Comparison of ENCODE assay signal across 8 mouse cellular contexts in genomic region chr12:112659109-112659508, GRCm38 (mm10). TPM values are rescaled to one million over a fixed set of nuclear protein-coding genes. Genes with fewer than 3 reads are reported as not detected.
DNase-seq lines count a peak whose midpoint lies in the region; ATAC-seq and TF ChIP-seq lines count a peak whose summit lies in the region.

No protein-coding gene starts in this region.

- no peak for ATAC-seq in midbrain, embryonic 12.5 days (ENCODE audit: low FRiP score, low read depth)
- ATAC-seq in midbrain, embryonic 13.5 days, result no peak
- ATAC-seq in heart, embryonic 14.5 days (ENCODE audit: insufficient number of reproducible peaks, insufficient read depth, low FRiP score, low read depth), result no peak
- ATAC-seq in lung, embryonic 14.5 days (ENCODE audit: insufficient read depth), result no peak

- H3K9ac ChIP-seq in midbrain, embryonic 12.5 days (replicated peaks), result 0 out of 2 replicates have a peak overlapping the region, but pooled peaks have one; percentile 16
- H3K9ac ChIP-seq in midbrain, embryonic 13.5 days (replicated peaks), result no peak overlapping the region
- peak overlapping the region; percentile 36; the same call in 1 of the 2 replicates for H3K9ac ChIP-seq in heart, embryonic 14.5 days (ENCODE audit: low read length)
- no peak overlapping the region for H3K9ac ChIP-seq in lung, embryonic 14.5 days

- H3K36me3 ChIP-seq in midbrain, embryonic 12.5 days, result peaks cover 90% of the 10 kb centered on the region
- H3K36me3 ChIP-seq in midbrain, embryonic 13.5 days, result peaks cover 82% of the 10 kb centered on the region
- H3K36me3 ChIP-seq in heart, embryonic 14.5 days (ENCODE audit: control insufficient read depth, insufficient read depth, low read length), result peaks cover 93% of the 10 kb centered on the region
- H3K36me3 ChIP-seq in lung, embryonic 14.5 days (ENCODE audit: insufficient read depth), result peaks cover 95% of the 10 kb centered on the region

- 75% methylated on average over 6 of the region's 6 CpGs for WGBS in midbrain, embryonic 12.5 days
- 78% methylated on average over 6 of the region's 6 CpGs for WGBS in midbrain, embryonic 13.5 days
- WGBS in heart, embryonic 14.5 days, result 77% methylated on average over 6 of the region's 6 CpGs
- 72% methylated on average over 6 of the region's 6 CpGs for WGBS in lung, embryonic 14.5 days

- no peak overlapping the region for H3K4me3 ChIP-seq in midbrain, embryonic 12.5 days
- H3K4me3 ChIP-seq in midbrain, embryonic 13.5 days (replicated peaks), result no peak overlapping the region
- no peak overlapping the region for H3K4me3 ChIP-seq in heart, embryonic 14.5 days (ENCODE audit: control insufficient read depth in 1 of 2, insufficient read depth in 1 of 2, low read depth in 1 of 2, low read length in 2 of 2)
- no peak overlapping the region for H3K4me3 ChIP-seq in lung, embryonic 14.5 days (ENCODE audit: low read depth, low read length)

- peak; percentile 75 to 90 for DNase-seq in adrenal gland, adult (ENCODE audit: inconsistent age in 2 of 2, low spot score in 1 of 2)
- no peak for DNase-seq in adrenal gland, adult 8-10 months
- peak; percentile 75 for DNase-seq in cerebellum, adult 8-10 months
- DNase-seq in lung, embryonic 14.5 days, result peak; percentile 58
- DNase-seq in testis, postnatal 10 days (ENCODE audit: low spot score), result peak; percentile 92

- TF ChIP-seq CTCF in lung, embryonic 14.5 days (IDR thresholded peaks at IDR 0.05; ENCODE audit: low read depth), result peak; percentile 58

- H3K27ac ChIP-seq in midbrain, embryonic 12.5 days (replicated peaks), result no peak overlapping the region
- H3K27ac ChIP-seq in midbrain, embryonic 13.5 days, result no peak overlapping the region
- H3K27ac ChIP-seq in heart, embryonic 14.5 days (replicated peaks in 1 of 2; ENCODE audit: control insufficient read depth in 1 of 2, insufficient read depth in 1 of 2, low read depth in 2 of 2, low read length in 2 of 2), result peak overlapping the region in 1 of 2 experiments; percentile 98; a peak in 1 of 4 replicates
- H3K27ac ChIP-seq in lung, embryonic 14.5 days (ENCODE audit: low read depth), result no peak overlapping the region

- H3K4me2 ChIP-seq in midbrain, embryonic 12.5 days (replicated peaks), result no peak overlapping the region
- H3K4me2 ChIP-seq in midbrain, embryonic 13.5 days (replicated peaks), result no peak overlapping the region
- no peak overlapping the region for H3K4me2 ChIP-seq in heart, embryonic 14.5 days (ENCODE audit: low read length)
- H3K4me2 ChIP-seq in lung, embryonic 14.5 days, result no peak overlapping the region

- H3K4me1 ChIP-seq in midbrain, embryonic 12.5 days, result peaks cover 43% of the 10 kb centered on the region
- H3K4me1 ChIP-seq in midbrain, embryonic 13.5 days (replicated peaks), result peaks cover 50% of the 10 kb centered on the region
- H3K4me1 ChIP-seq in heart, embryonic 14.5 days (ENCODE audit: control insufficient read depth in 2 of 2, insufficient read depth in 2 of 2, low read length in 2 of 2), result peaks cover 43 to 67% of the 10 kb centered on the region in 2 experiments
- H3K4me1 ChIP-seq in lung, embryonic 14.5 days (ENCODE audit: insufficient read depth), result peaks cover 44% of the 10 kb centered on the region

- H3K27me3 ChIP-seq in midbrain, embryonic 12.5 days, result no peaks in the 10 kb centered on the region
- no peaks in the 10 kb centered on the region for H3K27me3 ChIP-seq in midbrain, embryonic 13.5 days
- H3K27me3 ChIP-seq in heart, embryonic 14.5 days (ENCODE audit: control insufficient read depth, insufficient read depth, low read length), result no peaks in the 10 kb centered on the region
- no peaks in the 10 kb centered on the region for H3K27me3 ChIP-seq in lung, embryonic 14.5 days (ENCODE audit: insufficient read depth, low read length)

- no peaks in the 10 kb centered on the region for H3K9me3 ChIP-seq in midbrain, embryonic 12.5 days
- no peaks in the 10 kb centered on the region for H3K9me3 ChIP-seq in midbrain, embryonic 13.5 days
- H3K9me3 ChIP-seq in heart, embryonic 14.5 days (ENCODE audit: control insufficient read depth, low read length), result no peaks in the 10 kb centered on the region
- H3K9me3 ChIP-seq in lung, embryonic 14.5 days (ENCODE audit: low read depth, low read length), result no peaks in the 10 kb centered on the region

RNA-seq across cellular contexts. Expression of gene Siva1, which starts 14.6 kb away (rescaled TPM):
- 10 to 100 TPM; 37.0 to 73.9 (median 51.5) TPM for total RNA-seq in adrenal gland, adult 8-10 months (2022)
- 133 and 150 TPM in 2 replicates for polyA plus RNA-seq in midbrain, embryonic 12.5 days (2016; fragmentation: Nextera tagmentation; extraction: Ambion mirVana)
- polyA plus RNA-seq in midbrain, embryonic 13.5 days (2015; fragmentation: Nextera tagmentation; extraction: Ambion mirVana), result 83.0 and 96.5 TPM in 2 replicates
- 136 and 153 TPM in 2 replicates for polyA plus RNA-seq in heart, embryonic 14.5 days (2014; fragmentation: Nextera tagmentation; extraction: Ambion mirVana)
- polyA plus RNA-seq in lung, embryonic 14.5 days (2014; fragmentation: Nextera tagmentation; extraction: Ambion mirVana), result 253 and 291 TPM in 2 replicates

RNA-seq across cellular contexts. Expression of gene Akt1, which starts 15.6 kb away (rescaled TPM):
- total RNA-seq in adrenal gland, adult 8-10 months (2022), result 100 to 1,000 TPM; 275 to 460 (median 313) TPM
- polyA plus RNA-seq in midbrain, embryonic 12.5 days (2016; fragmentation: Nextera tagmentation; extraction: Ambion mirVana), result 74.7 and 80.0 TPM in 2 replicates
- 55.9 and 61.1 TPM in 2 replicates for polyA plus RNA-seq in midbrain, embryonic 13.5 days (2015; fragmentation: Nextera tagmentation; extraction: Ambion mirVana)
- polyA plus RNA-seq in heart, embryonic 14.5 days (2014; fragmentation: Nextera tagmentation; extraction: Ambion mirVana), result 163 and 182 TPM in 2 replicates
- 140 and 166 TPM in 2 replicates for polyA plus RNA-seq in lung, embryonic 14.5 days (2014; fragmentation: Nextera tagmentation; extraction: Ambion mirVana)

RNA-seq across cellular contexts. Expression of gene Zbtb42, which starts 19.5 kb away (rescaled TPM):
- 10 to 100 TPM in 3 of 4 experiments, 1 to 10 TPM in 1; 8.7 to 20.1 (median 15.9) TPM for total RNA-seq in adrenal gland, adult 8-10 months (2022)
- polyA plus RNA-seq in midbrain, embryonic 12.5 days (2016; fragmentation: Nextera tagmentation; extraction: Ambion mirVana), result 5.2 and 7.3 TPM in 2 replicates
- 2.8 and 3.3 TPM in 2 replicates for polyA plus RNA-seq in midbrain, embryonic 13.5 days (2015; fragmentation: Nextera tagmentation; extraction: Ambion mirVana)
- polyA plus RNA-seq in heart, embryonic 14.5 days (2014; fragmentation: Nextera tagmentation; extraction: Ambion mirVana), result 5.3 and 6.7 TPM in 2 replicates
- polyA plus RNA-seq in lung, embryonic 14.5 days (2014; fragmentation: Nextera tagmentation; extraction: Ambion mirVana), result 6.7 and 9.0 TPM in 2 replicates

RNA-seq across cellular contexts. Expression of gene Adssl1, which starts 39.3 kb away (rescaled TPM):
- 10 to 100 TPM; 15.2 to 53.1 (median 30.7) TPM for total RNA-seq in adrenal gland, adult 8-10 months (2022)
- 1.5 and 1.9 TPM in 2 replicates for polyA plus RNA-seq in midbrain, embryonic 12.5 days (2016; fragmentation: Nextera tagmentation; extraction: Ambion mirVana)
- polyA plus RNA-seq in midbrain, embryonic 13.5 days (2015; fragmentation: Nextera tagmentation; extraction: Ambion mirVana), result 1.1 and 1.5 TPM in 2 replicates
- polyA plus RNA-seq in heart, embryonic 14.5 days (2014; fragmentation: Nextera tagmentation; extraction: Ambion mirVana), result 88.3 and 89.7 TPM in 2 replicates
- polyA plus RNA-seq in lung, embryonic 14.5 days (2014; fragmentation: Nextera tagmentation; extraction: Ambion mirVana), result 3.8 and 5.0 TPM in 2 replicates

Comparison
In these comparisons a context has a peak if more than half of its experiments do, and no peak if none do; other contexts are left out.
1. H3K9ac ChIP-seq: peak in midbrain, embryonic 12.5 days (single experiment) and heart, embryonic 14.5 days (single experiment); none in midbrain, embryonic 13.5 days (single experiment) and lung, embryonic 14.5 days (single experiment).